Mouse (Mus musculus) hindbrain, postnatal 0 days (tissue): ENCODE data around the gene 4930564D02Rik. TPM values are rescaled to one million over a fixed set of nuclear protein-coding genes. Genes with fewer than 3 reads are reported as not detected.

Source experiments
- ATAC-seq: fragments of 200-750 bp; cut with Nextera tagmentation; 2 replicates; pipeline ENCODE4 v1.8.0; 2017; ENCODE audit warnings: mild to moderate bottlenecking, moderate TSS enrichment, moderate library complexity
- DNase-seq: peaks from one replicate; pipeline ENCODE4 v3.0.0-alpha.2; 2015; ENCODE audit warnings: low spot score
- H3K27ac ChIP-seq: fragments of 300-500 bp; sonication (generic); 2 replicates; pipeline ENCODE4 v1.5.1; 2014; ENCODE audit warnings: mild to moderate bottlenecking
- H3K27me3 ChIP-seq: fragments of 300-500 bp; sonication (generic); 2 replicates; pipeline ENCODE4 v1.6.1; 2014; ENCODE audit warnings: low read length, mixed read lengths; ENCODE audit not compliant: insufficient read depth
- H3K36me3 ChIP-seq: fragments of 300-500 bp; sonication (generic); 2 replicates; pipeline ENCODE4 v1.6.1; 2014; ENCODE audit warnings: low read length, mixed read lengths; ENCODE audit not compliant: insufficient read depth
- H3K4me1 ChIP-seq: fragments of 300-500 bp; sonication (generic); 2 replicates; pipeline ENCODE4 v1.6.1; 2014; ENCODE audit warnings: antibody characterized with exemption, low read length, mixed read lengths; ENCODE audit not compliant: insufficient read depth
- H3K4me2 ChIP-seq: fragments of 300-500 bp; sonication (generic); 2 replicates; pipeline ENCODE4 v1.6.1; 2014; ENCODE audit warnings: low read depth, mild to moderate bottlenecking, low read length, moderate library complexity, mixed read lengths
- H3K4me3 ChIP-seq: fragments of 300-500 bp; sonication (generic); 2 replicates; pipeline ENCODE4 v1.5.1; 2014; ENCODE audit warnings: low read length
- H3K9ac ChIP-seq: fragments of 300-500 bp; sonication (generic); replicated peaks from 2 replicates; pipeline ENCODE4 v1.6.1; 2014; ENCODE audit warnings: mild to moderate bottlenecking, low read length, moderate library complexity, mixed read lengths
- H3K9me3 ChIP-seq: fragments of 300-500 bp; sonication (generic); 2 replicates; pipeline ENCODE4 v1.6.1; 2016; ENCODE audit warnings: low read length, mixed read lengths
- CTCF ChIP-seq: IDR thresholded peaks from 2 replicates; pipeline ENCODE4 v1.5.1; 2016; ENCODE audit warnings: antibody characterized with exemption, control low read depth, low read depth
- WGBS: fragments of 180-500 bp; shearing (Covaris S2); extraction: QIAGEN DNeasy Blood & Tissue Kit; methylation state at CpG from one replicate; pipeline ENCODE4 v1.1.7; 2014; 5-methylcytosine and 5-hydroxymethylcytosine counted together
- polyA plus RNA-seq: library from polyadenylated mRNA; unstranded; fragments of >200 nt; fragmentation: Nextera tagmentation; extraction: Ambion mirVana; gene quantifications from 2 replicates; pipeline ENCODE4 v1.2.1, GENCODE M21; 2015
- total RNA-seq: library from RNA; depleted of rRNA; stranded (reverse); fragments of >200 nt; gene quantifications from 2 replicates; pipeline ENCODE4 v1.2.3, GENCODE M21; 2014; rRNA removed

4930564D02Rik gene
- total and polyA plus RNA-seq, 2 experiments from 2014 or later, result not detected

GRCm38 (mm10) chr3:105105827-105106226, 39.2 kb downstream of the 4930564D02Rik start:
- Histone ChIP-seq H3K27ac (no peak overlapping the region), H3K27me3 (no peaks in the 10 kb centered on the region), H3K36me3 (no peaks in the 10 kb centered on the region), H3K4me1 (peaks cover 10% of the 10 kb centered on the region), H3K9me3 (no peaks in the 10 kb centered on the region), H3K9ac (no peak overlapping the region), H3K4me2 (no peak overlapping the region), H3K4me3 (no peak overlapping the region)
- 91% methylated on average over 4 of the region's 4 CpGs for WGBS
- ATAC-seq (no peak), DNase-seq (no peak)
- TF ChIP-seq CTCF, result no peak

- Histone ChIP-seq H3K27ac (no peak overlapping the region), H3K4me1 (0 out of 2 replicates have a peak, but pooled peaks cover 6% of the 10 kb centered on the region), H3K4me3 (no peak overlapping the region), H3K27me3 (no peaks in the 10 kb centered on the region), H3K9me3 (no peaks in the 10 kb centered on the region), H3K9ac (no peak overlapping the region), H3K4me2 (no peak overlapping the region), H3K36me3 (no peaks in the 10 kb centered on the region)
- TF ChIP-seq CTCF, result no peak
- ATAC-seq (no peak), DNase-seq (no peak)
- WGBS, result 81% methylated on average over 4 of the region's 4 CpGs
Observed at GRCm38 (mm10) chr3:105113859-105114258, 47.2 kb downstream of the 4930564D02Rik start.

- Histone ChIP-seq H3K27me3 (no peaks in the 10 kb centered on the region), H3K4me2 (no peak overlapping the region), H3K4me3 (no peak overlapping the region), H3K9me3 (no peaks in the 10 kb centered on the region), H3K27ac (no peak overlapping the region), H3K36me3 (no peaks in the 10 kb centered on the region), H3K4me1 (0 out of 2 replicates have a peak, but pooled peaks cover 6% of the 10 kb centered on the region), H3K9ac (no peak overlapping the region)
- ATAC-seq (peak; percentile 82), DNase-seq (peak; percentile 80)
- 19% methylated on average over 2 of the region's 2 CpGs for WGBS
- TF ChIP-seq CTCF, result peak; percentile 85
Observed at GRCm38 (mm10) chr3:105114269-105114668, 47.6 kb downstream of the 4930564D02Rik start.

GRCm38 (mm10) chr3:105116596-105116995, 50.0 kb downstream of the 4930564D02Rik start:
- TF ChIP-seq CTCF, result no peak
- Histone ChIP-seq H3K9ac (no peak overlapping the region), H3K4me3 (no peak overlapping the region), H3K36me3 (no peaks in the 10 kb centered on the region), H3K27me3 (no peaks in the 10 kb centered on the region), H3K27ac (no peak overlapping the region), H3K9me3 (no peaks in the 10 kb centered on the region), H3K4me2 (no peak overlapping the region), H3K4me1 (0 out of 2 replicates have a peak, but pooled peaks cover 6% of the 10 kb centered on the region)
- ATAC-seq, result 0 out of 2 replicates have a peak, but pooled peaks have one; percentile 12
- WGBS, result 55% methylated on average over 4 of the region's 4 CpGs
- DNase-seq, result no peak

GRCm38 (mm10) chr3:105123776-105124175, 57.1 kb downstream of the 4930564D02Rik start:
- Histone ChIP-seq H3K9me3 (no peaks in the 10 kb centered on the region), H3K9ac (no peak overlapping the region), H3K27me3 (no peaks in the 10 kb centered on the region), H3K4me1 (peaks cover 5% of the 10 kb centered on the region), H3K4me2 (no peak overlapping the region), H3K4me3 (no peak overlapping the region), H3K27ac (no peak overlapping the region), H3K36me3 (no peaks in the 10 kb centered on the region)
- ATAC-seq (no peak), DNase-seq (no peak)
- no peak for TF ChIP-seq CTCF
- 83% methylated on average over 3 of the region's 3 CpGs for WGBS

- WGBS, result 36% methylated on average over 7 of the region's 7 CpGs
Observed at GRCm38 (mm10) chr3:105127881-105128280, 61.2 kb downstream of the 4930564D02Rik start.

More at GRCm38 (mm10) chr3:105127881-105128280, 61.2 kb downstream of the 4930564D02Rik start:
- H3K9me3 ChIP-seq, result no peaks in the 10 kb centered on the region
- no peaks in the 10 kb centered on the region for H3K36me3 ChIP-seq
- H3K4me3 ChIP-seq, result no peak overlapping the region
- H3K27me3 ChIP-seq, result no peaks in the 10 kb centered on the region
- no peak overlapping the region for H3K27ac ChIP-seq
- no peak for TF ChIP-seq CTCF
- DNase-seq (no peak), ATAC-seq (0 out of 2 replicates have a peak, but pooled peaks have one; percentile 51)
- H3K9ac ChIP-seq, result no peak overlapping the region
- H3K4me2 ChIP-seq, result no peak overlapping the region
- peaks cover 5% of the 10 kb centered on the region for H3K4me1 ChIP-seq

Other genes with a start within 250 kb of the 4930564D02Rik start
- gene Mov10, start 248.3 kb upstream of the 4930564D02Rik start, total RNA-seq, result 10.9 and 11.6 TPM in 2 replicates
- gene Mov10, start 248.3 kb upstream of the 4930564D02Rik start, polyA plus RNA-seq, result 8.0 and 8.9 TPM in 2 replicates
- 18.9 and 28.9 TPM in 2 replicates for gene St7l, start 202.8 kb upstream of the 4930564D02Rik start, total RNA-seq
- gene St7l, start 202.8 kb upstream of the 4930564D02Rik start, polyA plus RNA-seq, result 30.3 and 31.3 TPM in 2 replicates
- gene Capza1, start 202.3 kb upstream of the 4930564D02Rik start, total RNA-seq, result 95.1 and 107 TPM in 2 replicates
- 98.4 and 99.5 TPM in 2 replicates for gene Capza1, start 202.3 kb upstream of the 4930564D02Rik start, polyA plus RNA-seq
- 1.9 and 3.2 TPM in 2 replicates for gene Wnt2b, start 104.9 kb upstream of the 4930564D02Rik start, total RNA-seq
- 0.56 and 0.88 TPM in 2 replicates for gene Wnt2b, start 104.9 kb upstream of the 4930564D02Rik start, polyA plus RNA-seq
- gene Cttnbp2nl, start 13.7 kb upstream of the 4930564D02Rik start, total RNA-seq, result 24.9 and 27.8 TPM in 2 replicates
- 35.9 and 42.4 TPM in 2 replicates for gene Cttnbp2nl, start 13.7 kb upstream of the 4930564D02Rik start, polyA plus RNA-seq